Mouse (Mus musculus) gastrocnemius, postnatal 14 days (tissue): ENCODE measurements around the gene Sf3a1. TPM values are rescaled to one million over a fixed set of nuclear protein-coding genes. Genes with fewer than 3 reads are reported as not detected.
"Not testable (repeated sequence)": the region's sequence is repeated elsewhere in the genome, so short reads cannot be mapped to it uniquely, and the experiment has no call there.

Source experiments
- DNase-seq: peaks from one replicate; pipeline ENCODE4 v3.0.0; 2021; ENCODE audit warnings: mixed read lengths
- intact Hi-C: fragments of 180-260 bp; cut with DNase I; formaldehyde crosslinking; loops from one replicate; pipeline ENCODE4 v1.15.1; 2025; ENCODE audit warnings: low total_unique reads
- total RNA-seq, 2 experiments: library from RNA; stranded (reverse); gene quantifications; 2 replicates each; pipeline ENCODE4 v1.2.3; 2021

Sf3a1 gene
- total RNA-seq, 2 experiments from 2014 or later, result 17.1 to 22.8 TPM

DNA sequence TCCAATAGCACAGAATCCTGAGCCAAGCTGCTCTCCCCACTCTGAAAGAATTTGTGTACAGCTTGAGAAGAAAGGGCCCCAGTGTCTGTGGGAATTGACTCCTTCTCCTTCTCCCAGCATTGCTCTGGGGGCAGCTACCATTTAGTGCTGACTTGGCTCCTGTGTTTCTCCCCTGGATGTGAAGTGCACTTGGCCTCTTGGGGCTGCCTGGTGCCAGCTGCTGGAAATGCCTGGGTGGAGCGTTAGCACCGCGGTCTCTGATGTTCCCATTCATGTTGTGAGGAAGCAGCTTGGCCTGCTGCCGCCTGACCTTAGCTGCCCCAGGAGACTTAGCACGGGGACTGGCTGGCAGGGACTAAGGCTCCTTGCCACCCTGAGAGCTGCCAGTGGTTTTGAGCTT lies 14.4 kb downstream of the Sf3a1 start:
- intact Hi-C loops, result no loop called here

DNA sequence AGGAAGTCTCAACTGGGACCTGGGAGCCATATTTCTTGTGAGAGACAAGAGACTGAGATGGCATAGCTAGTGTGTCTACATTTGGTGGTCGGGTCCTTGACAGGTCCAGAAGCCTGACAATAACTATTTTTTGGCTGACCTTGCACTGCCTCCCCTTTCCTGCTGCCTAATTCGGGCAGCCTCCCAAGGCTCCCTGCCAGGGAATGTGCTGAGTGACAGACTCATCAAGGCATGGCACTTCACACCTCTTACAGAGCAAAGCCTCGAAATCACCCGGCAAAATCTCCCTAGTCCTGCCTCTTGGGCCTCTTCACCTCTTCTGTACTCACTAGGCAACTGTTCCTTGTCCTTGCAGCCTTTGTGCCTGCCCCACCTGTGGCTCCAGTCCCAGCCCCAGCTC lies 17.6 kb downstream of the Sf3a1 start:
- peak; percentile 38 for DNase-seq
- intact Hi-C loops, result no loop called here

More for the DNA sequence above, 14.4 kb downstream of the Sf3a1 start:
- peak; percentile 82 for DNase-seq

DNA sequence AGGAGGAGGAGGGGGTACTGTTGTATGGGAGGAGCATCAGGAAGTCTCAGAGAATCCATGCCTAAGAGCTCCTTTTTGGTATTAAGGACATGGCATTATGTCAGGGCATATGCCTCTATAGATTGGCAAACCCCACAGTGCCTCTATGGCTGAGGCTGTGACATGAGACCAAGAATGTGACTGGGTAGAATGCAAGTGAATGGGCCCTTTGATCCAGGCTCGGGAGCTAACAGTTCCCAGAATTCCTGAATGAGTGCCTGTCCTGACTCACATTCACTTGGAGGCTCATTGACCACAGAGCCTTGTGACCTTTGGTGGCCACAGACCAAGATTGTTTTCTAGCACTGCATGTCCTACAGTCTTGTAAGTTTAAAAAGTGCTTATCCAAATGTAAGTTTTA lies 21.9 kb downstream of the Sf3a1 start:
- DNase-seq, result no peak
- intact Hi-C loops, result no loop called here

DNA sequence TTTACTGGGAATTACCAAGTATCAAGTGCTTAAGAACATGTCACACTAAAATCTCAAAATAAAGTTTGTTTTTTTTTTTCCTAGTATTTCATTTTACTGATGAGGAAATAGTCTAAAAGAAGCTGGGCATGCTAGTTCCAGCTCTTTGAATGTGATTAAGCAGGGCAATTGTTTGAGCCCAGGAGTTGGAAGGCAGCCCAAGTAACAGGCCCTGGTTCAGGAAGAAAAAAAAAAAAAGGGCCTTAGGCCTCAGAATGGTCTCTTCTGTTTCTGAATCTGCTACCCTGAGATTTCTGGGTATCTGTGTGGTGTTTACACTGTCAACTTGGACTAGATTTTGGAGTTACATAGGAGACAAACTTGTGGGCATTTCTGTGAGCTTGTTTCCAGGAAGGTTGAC lies 23.4 kb downstream of the Sf3a1 start:
- intact Hi-C loops, result no loop called here
- DNase-seq, result no peak

DNA sequence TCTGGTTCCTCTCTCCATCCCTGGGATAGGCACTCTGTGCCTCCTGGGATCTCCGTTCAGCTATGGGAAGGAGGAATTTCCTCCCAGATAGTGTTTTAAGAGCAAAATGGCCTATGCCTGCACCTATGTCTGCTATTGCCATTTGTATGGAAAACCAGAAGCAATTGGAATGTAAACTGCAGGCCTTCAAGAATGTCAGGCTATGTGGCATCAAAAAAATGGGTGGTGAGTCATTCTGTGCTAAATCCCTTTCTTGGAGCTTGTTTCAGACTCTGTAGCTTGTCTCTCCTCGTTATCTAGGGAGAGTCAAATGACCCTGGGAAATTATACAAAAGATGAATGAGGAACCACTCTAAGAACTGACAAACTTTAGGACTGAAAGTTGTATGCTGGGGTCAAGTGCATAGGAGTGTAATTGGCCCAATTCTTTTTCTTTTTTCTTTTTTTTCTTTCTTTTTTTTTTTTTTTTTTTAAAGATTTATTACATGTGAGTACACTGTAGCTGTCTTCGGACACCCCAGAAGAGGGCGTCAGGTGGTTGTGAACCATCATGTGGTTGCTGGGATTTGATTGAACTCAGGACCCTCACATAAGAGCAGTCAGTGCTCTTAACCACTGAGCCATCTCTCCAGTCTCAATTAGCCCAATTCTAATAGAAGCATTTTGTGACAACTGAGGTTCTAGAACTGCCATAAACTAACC lies 24.3 kb downstream of the Sf3a1 start:
- no peak for DNase-seq
- intact Hi-C loops, result no loop called here

DNA sequence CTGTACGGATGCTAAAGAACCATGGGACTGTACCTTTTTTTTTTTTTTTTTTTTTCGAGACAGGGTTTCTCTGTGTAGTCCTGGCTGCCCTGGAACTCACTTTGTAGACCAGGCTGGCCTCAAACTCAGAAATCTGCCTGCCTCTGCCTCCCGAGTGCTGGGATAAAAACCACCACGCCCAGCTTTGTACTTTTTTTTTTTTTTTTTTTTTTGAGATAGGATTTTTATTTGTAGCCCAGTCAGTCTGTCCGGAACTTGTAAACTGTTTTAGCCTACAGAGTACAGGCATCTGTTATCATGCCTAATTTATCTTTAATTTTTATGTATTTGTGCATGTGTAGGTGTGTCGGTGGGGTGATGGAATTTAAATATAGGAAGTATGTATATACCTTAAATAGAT lies 25.3 kb downstream of the Sf3a1 start:
- DNase-seq, intact Hi-C loops: not testable (repeated sequence)

DNA sequence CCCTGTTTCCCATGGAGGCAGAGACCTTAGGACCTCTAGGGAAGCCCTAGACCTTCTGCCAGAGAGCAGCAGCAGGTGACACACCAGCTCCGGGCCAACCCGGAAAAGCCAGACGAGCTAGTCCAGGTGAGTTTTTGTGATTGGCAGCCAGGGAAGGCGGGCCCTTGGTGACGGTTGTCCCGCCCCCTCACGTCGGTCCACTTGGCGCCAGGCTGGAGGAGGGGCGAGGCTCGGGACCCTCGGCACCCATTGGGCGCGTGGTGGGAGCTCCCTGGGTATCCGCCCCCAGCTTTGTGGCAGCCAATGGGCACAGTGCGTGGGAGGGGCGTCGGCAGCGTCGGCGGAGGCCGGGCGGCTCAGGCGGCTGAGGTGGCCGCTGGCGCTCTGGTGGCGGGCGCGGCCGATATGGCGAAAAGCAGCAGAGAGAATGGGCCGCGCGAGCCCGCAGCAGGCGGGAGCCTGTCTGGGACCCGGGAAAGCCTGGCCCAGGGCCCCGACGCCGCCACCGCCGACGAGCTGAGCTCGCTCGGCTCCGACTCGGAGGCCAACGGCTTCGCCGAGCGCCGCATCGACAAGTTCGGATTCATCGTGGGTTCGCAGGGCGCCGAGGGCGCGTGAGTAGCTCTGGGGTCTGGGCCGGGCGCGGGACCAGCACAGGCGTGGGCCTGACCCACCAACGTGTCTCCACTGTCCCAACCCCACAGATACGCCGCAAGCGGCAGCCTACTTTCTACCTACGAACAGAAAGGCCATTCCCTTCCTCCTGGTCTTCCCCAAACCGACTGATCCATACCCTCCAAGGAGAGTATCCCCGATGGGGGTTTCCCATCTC lies 26.6 kb downstream of the Sf3a1 start, which contains the start of gene Tbc1d10a:
Gene Tbc1d10a, plus strand, starts transcription at position 304 of the 832 bp plus-strand sequence.
- DNase-seq, result peak; percentile 98
- intact Hi-C loops, result no loop called here

DNA sequence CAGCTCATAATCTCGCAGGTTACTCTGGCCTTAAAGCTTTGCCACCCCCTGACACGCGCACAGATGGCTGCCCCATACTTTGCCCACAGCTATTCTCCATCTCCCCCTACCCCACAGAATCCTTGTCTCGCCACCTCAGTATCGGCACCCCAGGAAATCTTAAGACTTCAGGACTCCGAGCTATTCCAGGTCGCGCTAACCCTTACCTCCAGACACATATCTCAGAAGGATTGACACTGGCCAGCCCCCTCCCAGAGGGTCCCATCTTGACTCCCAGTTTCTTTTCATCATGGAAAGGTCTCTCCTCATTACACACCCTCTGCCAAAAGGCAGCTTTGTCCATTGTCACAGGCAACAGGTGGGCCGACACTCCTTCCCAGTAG lies 27.2 kb downstream of the Sf3a1 start:
- DNase-seq, result no peak
- intact Hi-C loops, result no loop called here

DNA sequence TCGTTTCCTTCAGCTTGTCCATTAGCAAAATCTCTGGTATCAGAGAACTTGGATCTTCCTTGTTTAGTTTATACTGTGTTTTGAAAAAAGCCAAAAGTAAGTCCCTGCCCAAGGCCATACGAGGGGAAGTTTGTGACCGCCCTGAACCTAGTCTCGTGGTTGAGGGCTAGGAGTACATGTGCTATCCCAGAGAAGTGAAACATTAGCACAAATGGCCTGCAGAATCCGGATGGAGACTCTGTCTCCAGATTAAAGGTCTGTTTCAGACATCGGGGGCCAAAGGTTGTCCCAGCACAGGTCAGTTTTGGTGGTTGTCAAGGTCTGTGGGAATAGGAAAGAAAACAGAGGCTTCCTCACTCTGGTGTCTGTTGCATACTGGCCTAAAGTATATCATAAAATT lies 29.0 kb downstream of the Sf3a1 start:
- intact Hi-C loops, result no loop called here
- no peak for DNase-seq

DNA sequence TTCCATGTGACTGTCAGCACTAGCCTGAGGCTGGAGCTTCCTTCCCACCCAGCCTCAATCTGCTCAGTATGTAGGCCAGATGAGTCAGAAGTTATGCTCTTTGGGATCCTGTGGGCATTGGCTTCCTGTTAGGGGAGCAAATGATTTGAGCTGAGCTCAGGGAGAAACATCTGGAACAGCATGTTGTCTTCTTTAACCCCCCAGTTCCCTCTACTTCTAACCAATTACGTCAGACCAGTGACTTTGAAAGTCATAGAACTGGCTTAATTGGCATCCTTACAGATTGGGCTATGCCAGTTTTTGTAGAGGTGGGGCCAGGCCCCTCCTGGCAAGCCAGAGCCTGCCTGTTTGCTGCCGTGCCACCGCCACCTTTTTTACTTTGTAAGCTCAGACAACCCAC lies 30.5 kb downstream of the Sf3a1 start:
- DNase-seq, result no peak
- intact Hi-C loops, result no loop called here

DNA sequence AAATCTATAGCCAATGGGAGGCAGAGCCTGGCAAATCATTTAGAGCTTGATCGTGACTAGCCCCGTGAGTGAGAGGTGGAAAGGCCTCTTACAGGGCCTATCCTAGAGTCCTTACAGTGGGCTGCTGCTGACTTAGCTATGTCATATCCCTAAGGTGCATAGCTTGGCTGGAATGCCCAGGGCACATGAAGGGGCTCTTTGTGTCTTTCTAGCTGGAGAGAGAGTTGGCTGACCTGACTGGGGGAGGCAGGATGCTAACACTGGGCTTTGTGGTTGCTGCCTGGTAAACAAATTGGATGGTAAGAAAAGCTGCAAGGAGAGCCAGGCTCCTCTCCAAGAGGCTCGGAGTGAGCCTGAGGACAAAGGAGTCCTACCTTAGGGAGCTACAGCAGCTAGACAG lies 32.6 kb downstream of the Sf3a1 start:
- intact Hi-C loops, result no loop called here
- DNase-seq, result no peak

DNA sequence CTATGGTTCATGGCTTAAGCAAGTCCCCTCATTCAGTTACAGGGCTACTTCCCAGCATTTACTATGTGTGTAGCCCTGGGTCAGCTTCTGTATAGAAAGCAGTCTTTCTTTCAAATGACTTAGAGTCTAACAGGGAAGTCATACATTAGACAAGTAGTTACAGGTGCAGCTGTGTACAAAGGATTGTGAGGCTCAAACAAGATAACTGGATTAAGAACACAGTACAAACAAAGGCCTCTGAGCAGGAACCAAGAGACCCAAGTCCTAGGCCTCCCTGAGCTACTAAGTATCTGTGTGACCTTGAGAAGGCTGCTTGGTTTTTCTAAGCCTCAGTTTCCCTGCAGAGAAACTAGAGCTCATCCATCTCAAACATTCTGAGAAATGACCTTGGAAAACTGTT lies 33.3 kb downstream of the Sf3a1 start:
- DNase-seq, result no peak
- intact Hi-C loops, result no loop called here

DNA sequence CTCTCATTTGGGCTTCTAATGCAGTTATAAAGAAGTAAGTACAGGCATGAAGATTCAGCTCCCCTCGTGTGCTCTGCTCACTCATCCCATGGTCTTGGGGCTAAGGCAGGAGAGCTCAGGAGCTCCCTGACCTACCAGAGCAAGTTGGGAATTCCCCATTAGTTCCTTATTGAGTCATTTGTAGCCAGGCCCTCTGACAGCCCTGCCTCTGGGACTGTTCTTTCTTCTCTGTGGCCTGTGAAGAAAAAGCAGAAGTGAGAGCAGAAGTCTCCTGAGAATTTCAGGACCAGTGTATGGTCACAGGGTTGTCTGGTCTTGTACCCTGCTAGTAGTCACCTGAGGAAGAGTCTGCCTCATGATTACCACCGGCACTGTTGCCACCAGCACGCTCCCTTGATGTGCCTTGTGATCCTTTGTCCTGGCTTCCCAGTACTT lies 35.5 kb downstream of the Sf3a1 start:
- no peak for DNase-seq
- intact Hi-C loops, result no loop called here

DNA sequence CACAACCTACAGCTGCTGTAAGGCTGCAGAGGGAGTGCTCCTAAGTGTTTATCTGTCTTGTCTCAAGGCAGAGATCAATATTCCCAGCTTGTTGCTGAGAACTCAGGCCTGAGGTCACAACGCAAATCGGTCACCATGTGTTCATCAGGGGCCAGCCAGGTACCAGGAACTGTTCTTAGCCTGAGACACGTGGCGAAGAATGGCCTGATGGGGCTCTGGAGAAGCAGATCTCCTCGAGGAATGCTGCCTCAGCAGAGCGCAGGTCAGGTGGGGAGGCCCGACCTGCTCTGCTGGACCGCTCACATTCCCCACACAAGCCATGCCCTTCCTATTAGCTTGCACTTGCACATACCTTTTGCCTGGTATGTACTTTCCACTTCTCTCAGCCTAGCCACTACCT lies 36.5 kb downstream of the Sf3a1 start:
- intact Hi-C loops, result no loop called here
- DNase-seq, result no peak

DNA sequence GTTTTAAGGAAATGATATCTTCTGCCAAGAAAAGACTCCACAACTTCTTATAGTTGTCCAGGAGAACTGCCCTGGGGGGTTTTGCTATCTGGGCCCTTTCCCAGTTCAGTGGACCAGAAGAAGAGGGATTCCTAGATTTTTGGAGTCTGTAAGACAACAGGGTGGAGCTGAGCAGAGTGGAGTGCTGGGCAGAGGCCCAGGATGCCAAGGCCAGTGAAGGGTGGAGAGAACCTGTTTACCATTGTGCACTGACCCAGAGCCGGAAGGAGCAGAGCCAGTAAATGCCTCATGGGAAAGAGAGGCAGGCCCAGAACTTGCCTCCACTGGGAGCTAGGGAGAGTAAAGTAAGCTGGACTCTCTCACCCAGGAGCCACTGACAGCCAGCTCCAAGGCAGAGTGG lies 37.5 kb downstream of the Sf3a1 start:
- intact Hi-C loops, result no loop called here
- DNase-seq, result no peak

DNA sequence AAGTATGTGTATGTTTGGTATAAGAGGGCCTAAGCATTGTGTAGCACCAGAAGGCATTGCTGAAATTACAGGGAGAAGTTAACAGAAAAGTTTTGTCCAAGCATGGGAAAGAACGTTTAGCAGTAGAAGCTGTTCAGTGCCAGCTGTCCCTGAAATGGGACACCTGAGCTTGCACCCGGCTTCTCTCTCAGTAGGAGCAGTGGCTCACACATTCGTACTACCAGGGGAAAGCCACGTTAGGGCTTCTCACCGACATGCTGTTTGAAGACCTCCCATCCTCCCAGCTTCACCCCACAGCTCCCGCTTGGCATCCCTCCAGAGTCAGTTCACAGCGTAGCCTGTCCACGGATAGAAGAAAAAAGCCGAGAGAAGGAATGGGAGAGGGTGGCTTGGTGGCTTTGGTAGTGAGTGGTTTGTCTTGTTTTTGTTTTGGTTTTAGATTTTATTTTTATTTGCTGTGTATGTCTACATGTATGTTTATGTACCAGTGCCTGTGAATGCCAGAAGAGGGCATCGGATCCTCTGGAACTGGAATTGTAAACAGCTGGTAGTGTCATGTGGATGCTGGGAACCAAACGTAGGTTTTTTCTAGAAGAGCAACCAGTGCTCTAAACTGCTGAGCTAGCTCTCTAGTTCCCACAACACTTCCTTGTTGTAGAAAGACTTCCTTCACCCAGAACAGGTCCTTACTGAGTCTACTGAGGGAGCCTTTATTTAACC lies 42.0 kb downstream of the Sf3a1 start:
- intact Hi-C loops, result no loop called here
- DNase-seq, result no peak

DNA sequence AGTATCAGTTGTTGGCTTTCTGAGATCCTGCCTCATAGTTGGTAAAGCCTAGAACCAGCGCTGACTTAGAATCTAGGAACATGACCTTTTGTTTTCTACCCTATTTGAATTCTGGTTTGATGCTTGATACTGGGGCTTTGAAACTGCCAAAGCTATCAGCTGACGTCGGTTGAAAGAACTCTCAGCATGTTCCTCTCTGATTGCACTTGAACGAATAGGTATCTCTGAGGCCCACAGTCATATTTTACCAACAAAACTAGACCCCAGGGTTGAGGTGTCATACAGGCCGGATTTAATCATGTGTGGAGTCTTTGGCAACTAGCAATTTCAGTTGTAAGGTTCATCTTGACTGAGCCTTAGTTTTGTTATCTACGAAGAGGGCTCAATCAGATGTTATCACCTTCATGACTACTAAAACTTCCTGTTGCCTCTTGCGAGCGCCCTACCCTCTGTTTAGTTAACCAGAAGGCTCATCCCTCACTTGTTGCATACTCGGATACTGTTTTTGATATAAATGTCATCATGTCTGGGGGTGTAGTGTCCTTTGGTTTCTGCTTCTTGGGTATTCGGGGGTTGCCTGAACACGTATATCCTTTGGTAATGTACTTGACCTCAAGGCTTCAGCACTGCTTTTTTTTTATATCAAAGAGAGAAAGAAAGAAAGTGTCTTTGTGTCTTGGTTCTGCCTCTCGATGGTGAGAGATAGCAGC lies 43.0 kb downstream of the Sf3a1 start:
- intact Hi-C loops, result no loop called here
- DNase-seq, result no peak

DNA sequence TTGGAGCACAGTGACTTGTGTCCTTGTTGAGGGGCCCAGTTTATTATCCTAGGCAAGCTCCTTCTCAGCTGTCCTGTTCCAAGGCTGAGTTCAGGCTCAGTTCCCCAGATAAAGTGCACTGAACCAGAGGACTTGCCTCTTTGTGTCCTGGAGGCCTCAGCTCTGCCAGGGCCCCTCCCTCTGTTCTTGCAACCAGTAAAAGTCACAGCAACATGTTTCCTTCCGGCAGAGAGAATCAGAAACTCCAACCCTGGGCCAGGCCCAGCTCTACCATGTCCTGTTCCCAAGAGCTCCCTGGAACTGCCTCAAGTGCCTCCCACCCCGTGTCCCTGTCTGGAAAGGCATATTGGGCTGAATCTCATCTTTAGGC lies 43.5 kb downstream of the Sf3a1 start:
- intact Hi-C loops, result no loop called here
- peak; percentile 75 for DNase-seq

DNA sequence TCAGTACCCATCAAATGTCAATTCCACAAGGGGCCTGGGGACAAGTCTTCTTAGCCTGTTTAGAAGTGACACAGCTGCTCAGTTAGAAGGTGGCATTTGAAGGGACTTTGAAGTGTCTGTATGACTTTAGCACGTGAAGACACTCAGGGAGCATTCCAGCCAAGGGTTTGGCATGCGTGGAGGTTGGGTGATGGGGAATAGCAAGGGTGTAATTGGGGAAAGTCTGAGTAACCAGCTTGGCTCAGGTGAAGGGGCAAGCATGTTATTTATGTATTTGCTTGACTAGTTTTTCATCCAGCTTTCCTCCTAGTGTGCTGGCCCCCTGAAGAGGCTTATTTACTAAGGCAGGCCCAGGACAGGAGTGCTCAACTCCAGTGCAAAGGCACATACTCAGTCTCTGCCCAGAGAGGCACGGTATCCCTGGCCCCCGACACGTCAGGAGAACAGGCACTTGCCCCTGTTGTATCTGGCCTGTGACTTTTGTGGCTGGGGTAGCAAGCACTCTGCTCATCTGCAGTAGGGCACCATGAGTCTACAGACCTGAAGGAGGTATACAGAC lies 45.0 kb downstream of the Sf3a1 start:
- intact Hi-C loops, result no loop called here
- DNase-seq, result no peak

DNA sequence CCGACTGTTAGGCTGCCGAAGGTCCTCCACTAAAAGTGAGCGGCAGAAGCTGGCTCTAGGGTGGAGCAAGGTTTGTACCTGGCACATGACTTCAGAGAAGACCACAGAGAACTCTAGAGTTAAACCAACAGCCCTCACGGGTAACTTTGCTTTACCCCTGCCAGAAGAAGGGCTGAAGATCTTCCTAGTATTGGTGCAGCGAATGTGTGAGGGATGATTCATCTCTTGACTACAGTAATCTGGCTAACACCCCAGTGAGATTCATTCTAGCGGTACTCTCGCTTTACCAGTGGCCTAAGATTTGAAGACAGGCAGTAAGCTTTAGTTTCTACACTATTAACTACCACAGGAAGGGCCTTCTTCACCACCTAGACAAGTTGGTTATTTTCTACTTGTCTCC lies 45.8 kb downstream of the Sf3a1 start:
- intact Hi-C loops, result no loop called here
- no peak for DNase-seq
